Mouse (Mus musculus) natural killer cell, adult 2 months (primary cell): ENCODE results near the gene Abcg5.

Experiments used
- DNase-seq, 2 experiments: peaks; one replicate each; pipeline ENCODE4 v3.0.0; 2022; ENCODE audit warnings: low spot score in 2 of 2

The Abcg5 gene

DNA sequence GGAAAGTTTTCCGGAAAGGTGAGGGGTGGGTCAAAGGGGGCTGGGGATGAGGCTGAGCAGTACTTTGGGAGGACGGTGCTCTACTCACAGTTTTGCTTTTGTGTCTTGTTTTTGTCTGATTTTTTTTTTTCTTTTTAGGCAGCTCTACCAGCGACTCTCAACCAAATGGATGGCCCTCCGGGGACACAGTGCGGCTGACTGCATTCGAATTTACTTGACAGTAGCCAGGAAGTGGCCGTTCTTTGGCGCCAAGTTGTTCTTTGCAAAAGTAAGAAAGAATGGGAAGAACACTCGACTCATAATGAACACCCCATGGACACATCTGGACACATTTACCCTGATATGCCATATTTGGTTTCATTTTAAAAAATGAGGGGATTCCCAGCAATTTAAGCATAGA, 71.3 kb downstream of the Abcg5 start:
- no peak for DNase-seq

DNA sequence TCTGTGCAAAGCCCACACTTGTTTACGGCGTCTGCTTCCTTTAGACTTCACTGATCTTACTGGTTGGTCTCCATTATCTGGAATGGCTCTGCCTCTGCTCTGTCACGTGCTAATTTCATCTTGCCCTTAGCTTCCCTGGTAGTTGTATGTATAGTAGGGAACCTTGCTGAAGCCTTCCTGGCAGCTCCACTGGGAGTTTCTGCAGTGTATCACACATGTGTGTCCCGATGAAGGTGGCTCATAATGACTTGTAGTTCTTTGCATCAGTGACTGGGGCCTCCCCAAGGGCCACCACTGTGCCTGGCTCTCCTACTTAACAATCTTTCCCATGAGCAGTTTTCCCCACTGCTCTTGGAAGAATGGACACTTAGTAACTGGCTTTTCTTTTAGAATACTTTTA, 74.2 kb downstream of the Abcg5 start:
- no peak for DNase-seq
